Mouse (Mus musculus) liver, adult 2 months (tissue): ENCODE measurements around the gene Sfxn5.

Source experiments
- CTCF ChIP-seq: fragments of 200-500 bp; IDR thresholded peaks from 2 replicates; pipeline ENCODE4 v1.5.1; 2011; ENCODE audit warnings: low read depth, low read length, control low read depth
- POLR2A ChIP-seq: fragments of 200-500 bp; IDR thresholded peaks from 2 replicates; pipeline ENCODE4 v1.6.1; 2011; ENCODE audit warnings: low read length, control low read depth; ENCODE audit not compliant: insufficient read depth; ENCODE audit errors: extremely low read depth

DNA sequence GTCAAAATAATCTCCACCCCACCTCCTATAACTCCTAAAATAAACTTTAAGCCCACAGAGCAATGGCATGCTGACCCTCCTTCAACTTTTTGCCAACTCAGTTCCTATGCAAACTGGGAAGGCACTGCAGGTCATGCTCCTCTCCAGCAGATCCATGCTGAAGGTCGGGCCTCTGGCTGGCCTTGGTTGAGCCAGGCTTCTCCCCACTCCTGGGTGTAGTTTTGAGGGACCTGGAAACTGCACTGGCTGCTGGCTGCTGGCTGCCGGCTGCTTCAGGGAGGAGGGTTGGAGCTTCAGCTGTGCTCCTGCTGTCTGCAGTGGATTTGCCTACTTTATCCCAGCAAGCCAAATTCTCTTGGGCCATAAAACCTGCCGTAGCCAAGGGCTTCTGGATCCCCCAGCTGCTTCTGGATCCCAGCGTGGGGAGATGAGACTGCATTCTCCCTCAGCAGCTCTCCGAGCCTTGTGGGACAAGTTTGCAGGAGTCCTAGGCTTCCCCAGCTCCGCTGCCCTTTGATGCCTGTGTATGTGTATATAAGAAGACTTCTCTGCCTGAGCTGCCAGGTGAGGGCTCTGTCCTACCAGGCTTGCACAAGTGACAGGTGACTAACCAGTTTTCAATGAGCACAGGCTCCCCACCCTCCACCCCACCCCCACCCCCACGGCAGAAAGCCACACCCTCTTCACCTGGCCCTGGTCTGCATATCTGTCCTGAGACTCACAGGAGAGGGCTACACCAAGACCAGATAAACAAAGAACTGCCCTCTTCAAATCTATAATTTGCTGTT lies 100.2 kb downstream of the Sfxn5 start:
- TF ChIP-seq POLR2A (no peak), CTCF (no peak)
